Mouse (Mus musculus): Measurements from ENCODE around the gene Arhgap42.

Gene Arhgap42

DNA sequence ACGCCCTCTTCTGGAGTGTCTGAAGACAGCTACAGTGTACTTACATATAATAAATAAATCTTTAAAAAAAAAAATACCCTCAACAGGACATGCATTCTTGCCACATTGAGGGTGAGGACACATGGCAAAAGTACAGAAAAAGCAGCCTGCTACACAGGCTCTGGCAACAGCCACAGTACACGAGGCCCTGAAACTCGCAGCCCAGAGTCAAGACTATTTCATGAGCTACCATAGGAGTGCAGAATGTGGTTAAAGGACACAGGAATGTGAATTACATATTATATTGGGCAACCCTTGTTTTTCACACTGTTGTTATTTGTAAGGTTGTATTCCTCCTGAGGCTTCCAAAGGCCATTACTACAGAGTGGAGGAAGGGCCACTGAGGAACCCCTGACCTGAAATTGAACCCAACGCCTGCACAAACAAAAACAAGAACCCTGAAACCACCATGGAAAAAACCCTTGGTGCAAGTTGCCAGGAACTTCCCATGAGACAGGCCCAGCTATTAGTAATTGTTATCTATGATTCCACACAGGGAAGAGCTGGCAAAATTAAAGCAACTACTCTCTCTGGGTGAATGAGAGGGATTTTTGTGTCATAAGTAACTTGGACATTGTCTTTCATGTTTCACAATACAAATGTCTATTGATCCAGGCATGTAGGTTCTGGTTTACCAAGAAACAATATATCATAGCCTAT is 109.8 kb downstream of the Arhgap42 start:
- DNase-seq: no peak

DNA sequence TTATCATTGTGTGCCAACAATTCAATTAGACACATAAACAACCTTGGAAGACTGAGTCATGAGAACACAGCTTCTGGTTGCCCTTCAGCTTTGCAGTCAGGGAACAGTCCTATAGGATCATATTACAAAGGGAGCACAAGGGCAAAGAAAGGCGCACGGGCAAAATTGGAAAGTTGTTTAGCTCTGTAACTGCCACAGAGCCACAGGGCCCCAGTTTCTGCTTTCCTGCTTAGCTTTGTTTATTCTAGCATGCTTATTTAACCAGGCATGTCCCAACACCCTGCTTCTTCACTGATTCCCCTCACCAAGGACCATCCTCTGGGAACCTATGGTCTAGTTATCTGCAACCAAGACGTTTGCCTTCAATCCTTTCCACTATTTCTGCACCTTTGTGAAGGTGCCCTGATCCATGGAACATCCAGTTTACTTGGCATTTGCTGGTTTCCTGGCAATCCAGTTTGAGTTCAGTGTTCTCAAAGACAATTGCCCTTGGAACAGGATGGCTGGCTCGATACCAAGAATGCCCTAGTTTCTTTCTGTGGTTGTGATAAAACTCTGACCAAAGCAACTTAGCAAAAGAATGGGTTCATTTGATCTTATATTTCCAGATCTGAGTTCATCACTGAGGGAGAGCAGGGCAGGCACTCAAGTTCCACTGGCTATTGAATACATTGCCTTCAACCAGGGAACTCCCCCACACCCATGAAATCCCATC is 111.7 kb downstream of the Arhgap42 start:
- no peak for DNase-seq

DNA sequence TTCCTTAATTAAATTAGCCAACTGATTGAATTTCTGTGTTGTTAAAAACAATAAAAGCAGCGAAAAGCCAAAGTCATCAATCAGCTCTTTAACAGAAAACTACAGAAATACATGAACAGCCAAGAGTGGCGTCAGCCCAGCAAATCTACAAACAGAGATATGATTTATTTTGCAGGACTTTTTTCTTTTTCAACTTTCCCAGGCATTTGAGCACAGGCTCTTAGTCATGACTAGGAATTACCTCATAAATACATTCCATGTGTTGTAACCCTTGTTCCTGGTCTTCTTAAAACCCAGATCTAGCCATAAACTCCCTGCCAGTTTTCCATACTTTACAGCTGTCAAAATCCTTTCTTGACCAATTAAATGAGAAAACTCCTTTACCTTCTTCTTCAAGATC is 114.7 kb downstream of the Arhgap42 start:
- no peak for DNase-seq

DNA sequence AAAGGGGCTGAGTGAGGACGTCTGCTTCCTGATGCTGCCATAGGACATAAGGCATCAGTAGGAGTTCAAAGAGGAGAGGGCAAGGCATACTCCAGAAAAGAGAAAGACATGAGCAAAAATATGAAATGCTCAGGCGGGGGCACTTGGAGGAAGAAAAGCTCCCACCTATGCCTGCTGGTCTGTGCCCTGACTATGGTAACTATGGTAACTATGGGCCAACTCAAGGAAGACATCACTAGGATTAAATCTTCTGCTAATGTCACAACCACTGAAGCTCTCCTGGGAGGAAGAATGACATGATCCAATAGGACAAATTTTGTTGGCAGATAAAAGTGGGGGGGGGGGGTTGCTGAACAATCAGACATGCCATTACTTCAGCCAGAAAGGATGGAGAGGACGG is 124.6 kb downstream of the Arhgap42 start:
- DNase-seq: no peak

DNA sequence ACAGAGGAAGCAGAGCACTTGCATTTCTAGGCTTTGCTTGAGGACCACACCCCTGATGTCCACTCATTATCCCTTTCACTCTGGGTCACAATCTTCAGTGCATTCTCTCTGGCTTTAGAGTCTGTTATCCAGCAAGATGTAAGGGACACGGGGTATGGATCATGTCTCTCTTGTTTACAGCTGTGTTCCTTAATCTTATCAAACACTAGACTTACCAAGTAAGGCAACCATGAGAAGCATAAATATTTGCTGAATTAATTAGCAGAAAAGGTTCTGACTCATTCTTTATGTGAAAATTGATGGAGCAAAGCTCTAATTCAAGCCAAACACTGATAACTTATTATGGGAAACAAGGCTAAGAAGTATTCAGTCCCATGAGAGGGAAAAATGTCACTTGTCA is 125.1 kb downstream of the Arhgap42 start:
- DNase-seq: no peak

DNA sequence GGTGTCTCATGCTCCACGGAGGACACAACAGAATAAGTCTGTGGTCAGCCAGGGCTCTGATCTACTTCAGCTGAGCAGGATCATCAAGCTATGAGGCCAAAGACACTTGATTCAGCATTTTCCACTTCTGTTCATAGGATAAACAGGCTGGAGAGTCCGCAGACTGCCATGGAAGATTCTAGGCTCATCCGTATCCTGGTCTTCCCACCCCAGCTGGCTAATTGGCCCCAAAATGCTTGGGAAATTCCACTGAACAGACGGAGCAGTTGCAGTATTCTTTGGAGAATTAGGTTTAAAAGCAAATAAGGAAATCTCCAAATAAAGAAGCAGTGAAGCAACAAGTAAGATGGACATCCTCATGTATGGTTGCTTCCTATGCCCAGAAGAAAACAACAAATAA is 126.0 kb downstream of the Arhgap42 start:
- no peak for DNase-seq

DNA sequence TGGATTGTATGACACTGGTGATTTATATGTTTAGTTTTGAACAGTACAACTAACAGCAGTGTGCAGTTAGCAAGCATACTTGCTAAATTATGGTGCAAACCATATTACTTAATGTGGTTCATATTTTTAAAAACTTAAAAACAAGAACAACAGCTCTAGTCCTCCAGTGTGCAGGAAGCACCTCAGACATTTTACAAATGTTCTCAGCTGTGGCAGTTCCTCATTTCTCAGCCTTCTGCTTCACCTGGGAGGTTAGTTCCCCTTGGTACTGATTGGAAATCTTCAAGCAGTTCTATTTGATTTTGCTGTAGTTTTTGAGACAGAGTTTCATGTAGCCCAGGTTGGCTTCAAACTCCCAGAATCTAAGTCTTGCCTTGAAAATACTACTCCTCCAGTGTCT is 131.2 kb downstream of the Arhgap42 start:
- DNase-seq: no peak

DNA sequence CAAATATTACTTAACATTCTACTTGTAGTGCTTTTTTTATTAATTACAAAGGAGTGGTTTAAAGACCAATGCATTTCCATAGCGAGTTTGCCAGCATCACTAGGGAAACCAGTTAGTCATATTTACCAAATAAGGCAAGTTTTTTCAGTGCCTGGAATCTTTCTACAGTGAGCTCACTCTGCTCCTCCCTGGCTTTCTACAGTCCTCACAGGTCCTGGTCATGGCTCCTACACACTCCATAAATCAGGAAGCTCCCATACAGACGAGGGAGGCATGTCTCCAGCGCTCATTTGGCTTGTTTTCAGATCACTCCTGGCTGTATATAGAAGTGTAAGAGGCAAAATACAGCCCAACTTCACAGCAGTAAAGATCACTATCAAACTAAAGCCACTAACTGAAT is 134.1 kb downstream of the Arhgap42 start:
- DNase-seq: no peak

DNA sequence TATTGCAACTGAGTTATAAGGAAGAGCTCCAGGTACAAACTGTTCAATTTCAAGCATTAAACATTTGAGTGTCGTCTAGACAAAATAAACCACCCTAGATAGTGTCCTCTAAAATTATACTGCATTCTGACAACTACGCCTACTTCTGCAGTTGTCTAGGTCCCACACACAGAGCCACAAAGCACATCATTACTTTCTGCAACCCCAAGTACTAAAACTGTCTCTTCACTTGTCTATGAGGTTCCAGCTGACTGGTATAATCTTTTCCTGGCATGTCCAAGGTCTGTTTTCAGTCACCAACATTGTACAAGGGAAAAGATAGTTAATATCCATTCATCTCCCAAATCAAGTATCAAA is 136.8 kb downstream of the Arhgap42 start:
- no peak for DNase-seq

DNA sequence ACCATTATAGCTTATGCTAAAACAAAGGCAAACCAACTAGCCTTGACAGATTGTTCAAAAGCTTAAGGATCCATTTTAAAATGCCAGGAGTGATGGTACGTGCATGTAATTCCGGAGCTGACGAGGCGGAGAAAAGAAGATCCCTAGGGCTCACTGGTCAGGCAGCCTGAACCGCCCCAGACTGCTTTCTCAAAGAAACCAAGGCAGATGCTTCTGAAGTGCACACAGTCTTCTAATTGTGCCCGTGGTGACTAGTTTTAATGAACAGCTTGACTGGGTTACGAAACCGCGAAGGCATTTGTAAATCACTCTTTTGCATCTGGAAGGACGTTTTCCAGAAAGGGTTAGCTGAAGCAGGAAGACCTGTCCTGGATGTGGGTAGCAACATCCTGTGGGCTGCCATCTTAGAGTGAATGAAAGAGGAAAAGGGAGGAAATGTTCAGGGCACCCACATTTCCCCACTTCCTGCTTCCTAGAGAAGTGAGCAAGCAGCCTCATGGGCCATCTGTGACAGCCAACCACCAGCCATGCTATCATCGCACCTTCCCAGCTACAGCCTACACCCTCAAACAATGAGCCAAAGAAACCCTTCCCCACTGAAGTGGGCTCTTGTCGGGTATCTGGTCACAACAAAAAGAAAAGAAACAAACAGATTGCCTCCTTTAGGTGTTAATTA is 137.3 kb downstream of the Arhgap42 start:
- no peak for DNase-seq

DNA sequence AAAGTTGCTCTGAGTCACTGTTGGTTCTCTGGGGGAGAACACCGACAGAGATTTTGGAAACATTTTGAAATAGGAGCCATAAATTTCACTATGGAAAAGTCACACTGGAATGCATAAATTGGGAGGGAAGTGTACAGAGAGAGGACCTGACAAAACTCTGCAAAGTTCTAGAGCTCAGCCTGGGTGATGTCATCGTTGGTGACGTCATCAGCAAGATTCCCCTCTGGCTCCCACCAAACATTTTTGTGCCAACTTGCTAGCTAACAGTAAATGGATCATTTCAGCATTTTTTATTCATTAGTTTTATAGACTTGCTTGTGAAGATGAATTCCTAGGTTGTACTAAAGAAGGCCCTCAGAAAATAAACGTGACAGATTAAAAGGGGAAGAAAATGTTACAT is 137.8 kb downstream of the Arhgap42 start:
- no peak for DNase-seq

DNA sequence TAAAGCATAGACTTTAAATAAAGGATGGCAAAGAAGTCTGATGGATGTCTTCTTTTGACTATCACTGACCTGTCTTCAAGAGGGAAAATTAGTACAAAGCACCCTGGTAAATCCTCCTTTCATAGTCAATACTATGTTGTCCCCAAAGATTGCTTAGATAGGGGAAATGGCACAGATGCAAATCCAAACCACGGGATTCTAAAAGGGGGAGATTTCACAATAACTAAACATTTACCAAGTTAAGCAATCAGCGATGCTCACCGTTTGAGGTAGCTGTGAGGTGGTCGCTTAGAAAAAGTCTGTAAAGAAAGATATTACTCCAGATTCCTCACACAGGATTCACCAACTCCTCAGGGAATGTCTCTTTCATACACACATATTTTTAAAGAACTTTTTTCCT is 141.1 kb downstream of the Arhgap42 start:
- DNase-seq: no peak

DNA sequence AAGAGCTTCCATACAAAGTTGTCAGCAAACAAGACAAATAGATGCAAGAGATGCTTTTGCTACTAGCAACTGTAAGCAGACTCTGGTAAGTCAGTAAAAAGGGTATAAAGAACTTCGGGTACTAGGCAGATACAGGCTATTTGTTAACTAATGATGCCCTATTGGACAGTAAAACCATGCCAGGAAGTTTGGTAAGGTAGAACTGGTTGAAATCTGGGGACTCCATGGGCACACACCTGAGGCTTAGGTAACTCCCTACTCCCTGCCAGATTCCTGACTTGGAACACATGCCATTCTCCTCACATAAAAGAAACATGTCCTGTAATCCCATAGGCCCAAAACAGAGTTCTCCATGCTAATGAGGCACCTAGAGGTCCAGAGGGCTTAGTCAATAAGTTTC is 142.1 kb downstream of the Arhgap42 start:
- no peak for DNase-seq

DNA sequence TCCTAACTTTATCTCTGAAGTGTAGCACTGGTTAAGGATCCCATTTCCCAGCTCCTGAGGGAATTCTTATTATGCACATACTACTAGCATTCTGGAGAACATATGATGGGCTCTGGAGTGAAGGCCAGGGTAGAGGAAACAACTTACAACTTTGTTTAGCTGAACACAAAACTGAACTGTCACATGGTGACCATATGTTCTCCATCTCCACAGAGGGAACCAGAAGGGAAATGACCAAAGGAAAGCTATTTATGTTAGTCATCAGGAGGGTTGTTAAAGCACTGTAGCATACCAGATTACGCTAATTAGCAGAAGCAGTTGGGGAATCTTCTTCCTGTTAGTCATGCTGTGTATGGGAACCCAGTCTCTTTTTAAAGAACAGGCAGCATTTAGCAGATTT is 145.8 kb downstream of the Arhgap42 start:
- DNase-seq: no peak

DNA sequence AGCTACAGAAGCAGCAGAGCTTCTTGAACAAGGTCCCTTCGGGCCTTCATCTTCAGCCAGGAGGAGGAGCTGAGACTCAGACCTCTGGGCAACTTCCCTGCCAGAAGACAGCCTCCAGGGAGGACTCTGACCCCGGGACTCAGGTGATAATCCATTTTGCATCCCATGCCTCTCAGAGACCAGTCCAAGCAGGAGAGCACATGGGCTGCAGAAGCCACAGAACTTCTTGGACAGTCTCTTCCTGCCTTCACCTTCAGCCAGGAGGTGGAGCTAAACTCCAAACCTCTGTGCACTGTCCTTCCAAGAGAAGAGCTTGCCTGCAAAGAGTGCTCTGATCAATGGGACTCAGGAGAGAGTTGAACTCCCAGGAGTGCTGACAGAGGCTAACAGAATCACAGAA is 155.5 kb downstream of the Arhgap42 start:
- DNase-seq: peak; percentile 92

DNA sequence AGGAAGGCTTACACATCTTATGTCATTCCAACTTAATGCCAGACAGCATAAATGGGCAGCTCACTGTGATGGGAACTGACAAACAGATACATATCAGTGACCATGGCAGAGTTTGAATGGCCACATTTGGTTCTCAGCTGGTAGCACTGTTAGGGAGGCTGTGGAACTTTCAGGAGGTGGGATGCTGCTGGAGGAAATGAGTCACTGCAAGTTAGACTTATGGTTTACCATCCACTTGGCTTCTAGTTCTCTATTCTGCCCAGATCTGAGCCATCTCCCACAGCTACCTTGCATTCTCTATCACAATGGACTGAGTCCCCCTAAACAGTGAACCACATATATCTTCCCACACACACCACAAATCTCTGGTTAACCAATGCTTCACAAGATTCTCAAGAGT is 186.0 kb downstream of the Arhgap42 start:
- DNase-seq: no peak

DNA sequence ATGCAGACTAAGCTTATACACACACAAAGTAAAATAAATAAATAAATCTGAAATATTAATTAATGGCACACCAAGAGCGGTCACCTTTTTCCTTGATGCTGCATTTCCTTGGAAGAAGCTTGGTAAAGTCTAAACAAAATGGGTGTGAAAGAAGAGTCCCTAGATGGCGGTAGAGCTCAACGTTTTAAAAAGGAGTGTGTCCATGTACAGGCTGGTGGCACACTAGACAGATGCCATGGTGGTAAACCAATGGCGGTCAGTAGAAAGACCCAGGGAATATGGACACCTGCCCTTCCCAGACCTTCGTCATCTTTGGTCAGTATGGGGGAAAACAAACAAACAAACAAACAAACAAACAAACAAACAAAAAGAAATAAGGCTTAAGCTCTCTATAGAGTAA is 187.7 kb downstream of the Arhgap42 start:
- DNase-seq: no peak

DNA sequence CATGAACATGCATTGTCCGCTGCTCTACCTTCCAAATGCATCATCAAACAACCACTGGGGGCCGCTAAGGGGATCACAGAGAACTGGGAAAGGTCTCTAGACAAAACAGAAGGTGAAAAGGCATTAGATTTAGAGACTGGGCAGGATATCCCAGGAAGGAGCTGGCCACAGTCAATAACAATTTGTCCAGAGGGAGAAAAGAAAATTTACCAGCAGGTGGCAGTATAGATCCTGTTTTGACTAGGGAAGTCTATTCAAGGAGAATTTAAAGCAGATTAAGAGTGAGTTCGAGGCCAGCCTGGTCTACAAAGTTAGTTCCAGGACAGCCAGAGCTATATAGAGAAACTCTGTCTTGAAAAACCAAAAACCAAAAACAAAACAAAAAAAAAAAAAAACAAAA is 189.7 kb downstream of the Arhgap42 start:
- DNase-seq: no peak

DNA sequence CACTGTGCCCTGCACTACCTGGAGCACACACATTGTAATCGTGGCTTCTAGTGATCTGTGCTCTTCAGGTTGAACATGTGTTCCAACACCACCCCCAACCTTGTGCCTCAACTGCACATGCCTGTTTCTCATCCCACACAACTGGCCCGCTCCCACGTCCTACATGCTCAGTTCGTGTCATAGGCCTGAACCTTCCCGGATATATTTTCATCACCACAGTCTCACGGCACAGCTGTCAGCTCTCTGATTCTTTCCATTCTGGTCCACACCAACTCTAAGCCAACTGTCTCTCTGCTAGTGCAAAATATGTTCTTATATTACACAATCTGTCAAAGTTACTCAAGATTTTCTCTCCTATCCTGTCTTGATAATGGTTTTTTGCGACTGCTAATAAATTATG is 197.9 kb downstream of the Arhgap42 start:
- no peak for DNase-seq

DNA sequence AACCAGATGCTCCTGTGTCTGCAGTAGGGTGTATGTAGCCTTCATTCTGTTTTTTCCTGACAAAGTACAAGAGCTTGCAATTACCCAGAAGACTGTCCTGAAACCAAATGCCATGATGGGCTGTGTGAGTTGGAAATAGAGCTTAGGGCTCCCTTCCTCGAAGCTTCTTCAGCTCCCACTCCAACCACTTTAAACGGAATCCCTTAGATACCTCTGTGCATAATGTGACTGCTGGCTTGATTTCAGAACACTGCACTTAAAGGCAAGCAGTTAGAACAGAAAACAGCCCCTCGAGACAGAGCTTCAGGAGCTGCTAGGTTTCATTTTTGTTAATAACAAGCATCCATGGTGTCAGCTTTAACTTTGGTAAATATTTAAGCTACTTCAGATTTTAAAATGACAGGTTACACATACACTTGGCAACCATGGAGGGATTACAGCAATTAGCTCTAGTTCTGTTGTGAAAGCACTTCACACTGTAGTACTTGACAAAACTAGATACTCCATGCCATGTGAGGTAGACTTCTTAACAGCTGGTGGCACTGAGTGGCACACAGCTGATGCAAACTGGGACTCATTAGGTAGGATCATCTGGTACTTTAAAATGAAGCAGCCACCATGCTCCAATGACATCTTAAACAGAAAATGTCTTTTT is 201.8 kb downstream of the Arhgap42 start:
- no peak for DNase-seq

DNA sequence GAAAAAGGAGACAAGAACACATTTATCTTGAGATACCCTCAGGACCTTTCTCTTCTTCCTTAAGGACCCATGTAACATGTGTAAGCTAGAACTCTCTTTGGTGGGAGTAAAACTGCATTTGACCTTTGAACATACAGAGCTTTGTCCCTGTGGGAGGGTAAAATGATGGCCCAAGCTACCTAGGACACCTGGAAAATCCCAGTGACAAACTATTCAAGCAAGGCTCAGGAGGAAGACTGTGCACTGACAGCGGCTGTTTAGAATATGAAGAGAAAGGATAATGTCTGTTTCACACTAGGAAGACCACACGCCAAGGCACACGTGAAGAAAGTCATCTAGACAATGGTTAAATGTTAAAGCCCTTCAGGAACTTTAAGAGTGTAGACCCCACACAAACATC is 211.0 kb downstream of the Arhgap42 start:
- no peak for DNase-seq

DNA sequence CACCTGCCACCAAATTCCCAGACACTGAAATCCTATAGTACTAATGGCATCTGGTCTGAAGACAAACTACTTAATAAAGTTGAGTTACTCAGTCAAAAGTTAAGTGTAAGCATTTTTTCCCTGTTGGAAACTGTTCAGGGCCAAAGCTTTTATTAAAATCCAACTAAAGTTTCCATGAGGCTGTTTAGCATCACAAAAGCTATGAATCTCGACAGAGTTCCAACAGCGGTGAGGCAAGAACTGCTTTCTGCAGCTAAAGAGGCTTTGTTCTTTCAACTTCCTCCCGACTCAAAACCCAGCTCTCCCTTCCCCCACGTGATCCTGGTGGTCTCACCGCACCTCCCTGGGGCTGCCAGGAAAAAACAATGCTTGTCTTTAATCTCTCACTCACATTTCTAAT is 211.5 kb downstream of the Arhgap42 start:
- DNase-seq: no peak

DNA sequence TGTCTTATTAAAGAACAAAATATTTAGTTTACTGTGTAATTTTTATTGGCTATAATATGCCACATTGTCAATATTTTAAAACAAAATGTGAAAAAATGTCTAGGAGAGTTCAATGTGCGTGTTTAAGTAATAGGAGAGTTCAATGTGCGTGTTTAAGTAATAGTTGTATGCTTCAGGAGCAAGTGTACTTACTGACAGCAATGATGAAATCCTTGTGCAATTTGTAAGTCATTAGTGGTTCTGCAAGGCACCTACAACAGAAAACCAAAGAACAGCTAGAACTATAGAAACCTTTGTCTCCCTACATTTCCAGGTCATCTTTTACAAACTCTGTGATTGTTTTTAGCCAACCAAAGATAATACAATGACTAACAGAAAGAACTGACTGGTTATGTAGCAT is 223.8 kb downstream of the Arhgap42 start:
- DNase-seq: no peak

DNA sequence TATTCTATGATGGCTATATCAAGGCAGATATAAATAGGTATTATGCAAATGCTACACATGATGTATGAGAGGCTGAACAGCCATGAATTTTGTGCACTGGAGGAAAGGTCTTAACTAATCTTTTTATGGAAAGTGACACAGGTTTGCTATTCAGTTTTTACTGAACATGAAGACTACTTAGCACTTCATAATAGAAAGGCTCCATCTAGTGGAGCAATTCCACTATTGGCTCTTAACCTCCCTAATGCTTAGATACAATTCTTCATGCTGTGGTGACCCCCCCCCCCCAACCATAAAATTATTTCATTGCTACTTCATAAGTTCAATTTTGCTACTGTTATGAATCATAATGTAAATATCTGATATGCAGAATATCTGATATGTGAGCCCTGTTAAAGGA is 237.7 kb downstream of the Arhgap42 start:
- no peak for DNase-seq

Measured in kidney, adult 11 months (tissue).